Mouse (Mus musculus): ENCODE results near the gene Gm10073. TPM values are rescaled to one million over a fixed set of nuclear protein-coding genes. Genes with fewer than 3 reads are reported as not detected.
"Not testable (repeated sequence)": the region's sequence is repeated elsewhere in the genome, so short reads cannot be mapped to it uniquely, and the experiment has no call there.

The Gm10073 gene
- polyA plus RNA-seq, 1 experiment from 2014 or later = 6.2 TPM

DNA sequence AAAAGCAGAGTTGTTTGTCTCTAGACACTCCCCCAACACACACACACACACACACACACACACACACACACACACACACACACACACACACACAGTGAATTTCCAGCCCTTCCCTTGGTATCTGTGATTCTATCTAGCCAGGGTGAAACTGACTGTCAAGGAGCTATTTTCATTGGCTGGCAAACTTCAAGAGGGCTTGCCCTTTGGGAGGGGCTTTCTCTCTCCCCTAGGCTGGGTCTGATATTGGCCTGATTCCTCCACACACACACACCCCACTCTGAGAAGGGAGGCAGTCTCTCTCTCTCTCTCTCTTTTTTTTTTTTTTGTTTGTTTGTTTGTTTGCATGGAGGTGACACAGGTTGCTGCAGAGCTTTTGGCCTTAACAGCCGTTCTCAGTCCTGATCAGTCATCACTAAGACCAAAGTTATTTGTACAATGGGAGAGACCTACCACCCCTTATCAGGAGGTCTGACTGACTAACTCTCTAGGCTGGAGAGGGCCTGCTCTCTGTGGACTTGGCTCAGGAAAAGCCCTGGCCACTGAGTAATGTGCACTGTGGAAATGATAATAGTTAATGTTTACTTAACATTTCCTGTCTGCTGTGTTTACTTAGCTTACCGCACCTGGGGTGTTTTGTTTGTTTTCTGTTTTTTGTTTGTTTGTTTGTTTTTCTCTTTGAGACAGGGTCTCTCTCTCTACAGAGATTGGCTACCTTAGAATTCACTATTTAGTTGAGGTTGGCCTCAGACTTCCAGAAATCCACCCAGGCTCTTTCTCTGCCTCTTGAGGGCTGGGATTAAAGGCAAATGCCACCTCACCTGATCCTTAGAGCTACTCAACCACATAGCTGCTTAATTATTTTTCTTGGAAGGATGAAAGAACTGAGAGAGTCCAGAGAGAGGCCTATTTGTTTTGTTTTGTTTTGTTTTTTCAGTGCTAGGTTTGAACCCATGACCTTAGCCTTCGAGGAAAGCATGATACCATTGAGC lies 15.5 kb upstream of the Gm10073 start:
- H3K9me3 ChIP-seq = no peaks in the 10 kb centered on the region
- 69% methylated on average over 3 of the region's 3 CpGs for WGBS
- DNase-seq (ENCODE audit: low spot score) = no peak

DNA sequence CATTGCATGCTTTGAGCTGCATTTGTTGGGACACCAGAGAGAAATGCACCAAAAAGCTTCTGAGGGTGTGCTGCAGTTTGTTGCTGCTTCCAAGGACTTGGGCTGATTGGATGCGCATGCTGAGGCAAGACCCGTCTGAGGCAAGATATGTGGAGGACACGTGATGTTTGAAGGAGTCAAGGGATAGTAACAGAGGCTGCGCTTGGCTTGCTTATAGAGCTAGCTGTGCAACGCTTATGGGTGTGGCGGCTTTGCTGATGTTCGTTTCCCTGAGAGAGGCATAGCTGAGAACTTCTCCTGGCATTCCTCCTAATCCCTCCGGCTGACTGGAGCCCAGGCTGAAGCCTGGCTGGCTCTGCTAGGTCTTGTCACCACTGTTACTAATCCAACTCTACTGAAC lies 13.6 kb upstream of the Gm10073 start:
- 90% methylated on average over 8 of the region's 8 CpGs for WGBS
- no peaks in the 10 kb centered on the region for H3K9me3 ChIP-seq
- H3K4me3 ChIP-seq = no peak overlapping the region
- no peaks in the 10 kb centered on the region for H3K27me3 ChIP-seq (ENCODE audit: insufficient read depth, poor library complexity, severe bottlenecking)
- no peak for DNase-seq (ENCODE audit: low spot score)
- no peaks in the 10 kb centered on the region for H3K36me3 ChIP-seq
- no peak overlapping the region for H3K27ac ChIP-seq
- H3K4me1 ChIP-seq (replicated peaks) = no peaks in the 10 kb centered on the region; the same call in 1 of the 2 replicates

More for the DNA sequence above, 15.5 kb upstream of the Gm10073 start:
- H3K27me3 ChIP-seq (ENCODE audit: insufficient read depth, poor library complexity, severe bottlenecking) = no peaks in the 10 kb centered on the region
- H3K27ac ChIP-seq = no peak overlapping the region
- H3K4me3 ChIP-seq = no peak overlapping the region
- H3K4me1 ChIP-seq (replicated peaks) = no peaks in the 10 kb centered on the region; the same call in 1 of the 2 replicates
- no peaks in the 10 kb centered on the region for H3K36me3 ChIP-seq

DNA sequence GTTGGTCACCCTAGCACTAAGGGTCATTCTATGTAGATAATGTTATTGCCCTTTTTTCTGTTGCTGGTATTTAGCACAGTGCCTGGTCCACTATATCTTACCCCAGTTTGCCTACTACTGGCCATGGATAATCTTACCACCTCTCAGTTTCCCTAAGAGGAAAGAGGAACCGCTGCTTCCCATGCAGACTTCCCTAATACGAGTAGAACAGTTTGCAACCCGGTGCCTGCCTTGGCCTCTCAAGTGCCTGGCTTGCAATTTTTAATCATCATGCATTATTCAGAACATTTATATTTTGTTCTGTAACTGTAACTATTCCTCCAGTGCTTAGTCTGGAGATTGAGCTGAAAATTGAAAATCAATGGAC lies 12.4 kb upstream of the Gm10073 start:
- H3K9me3 ChIP-seq = no peaks in the 10 kb centered on the region
- DNase-seq (ENCODE audit: low spot score) = no peak
- no peaks in the 10 kb centered on the region; the same call in 1 of the 2 replicates for H3K4me1 ChIP-seq (replicated peaks)
- 88% methylated on average over 3 of the region's 3 CpGs for WGBS
- no peak overlapping the region for H3K4me3 ChIP-seq
- H3K27me3 ChIP-seq (ENCODE audit: insufficient read depth, poor library complexity, severe bottlenecking) = no peaks in the 10 kb centered on the region
- H3K27ac ChIP-seq = no peak overlapping the region
- no peaks in the 10 kb centered on the region for H3K36me3 ChIP-seq

DNA sequence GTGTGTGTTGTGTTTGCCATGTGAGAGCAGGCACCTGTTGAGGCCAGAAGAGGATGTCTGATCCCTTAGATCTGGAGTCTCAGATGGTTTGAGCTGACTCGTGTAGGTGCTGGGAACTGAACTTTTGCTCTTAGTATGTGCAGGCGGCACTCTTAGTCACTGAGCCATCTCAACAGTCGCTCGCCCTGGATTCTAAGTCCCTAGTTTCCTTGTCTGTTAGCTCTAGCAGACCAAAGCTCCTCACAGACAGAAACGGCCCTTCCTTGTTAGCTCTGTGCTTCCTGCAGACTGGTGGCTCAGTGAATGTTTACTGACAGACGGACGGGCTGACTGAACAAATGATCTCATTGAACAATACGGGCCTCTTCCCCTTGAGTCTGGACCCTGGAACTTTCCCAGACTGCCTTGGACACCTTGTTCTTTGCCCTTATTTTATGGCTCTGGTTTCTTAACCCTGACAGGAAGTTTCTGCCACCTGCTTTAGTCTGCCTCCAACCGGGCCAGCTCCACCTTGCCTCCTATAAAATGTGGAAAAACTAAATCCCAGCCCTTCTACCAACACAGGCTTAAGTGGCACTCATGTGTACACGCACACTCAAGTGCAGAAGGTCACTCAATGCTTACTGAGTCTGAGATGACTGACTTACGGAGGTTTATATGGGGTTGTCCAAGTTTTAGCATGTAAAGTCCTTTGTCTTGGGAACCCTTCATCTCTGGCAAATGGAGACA lies 11.8 kb upstream of the Gm10073 start:
- DNase-seq (ENCODE audit: low spot score) = no peak
- H3K36me3 ChIP-seq = no peaks in the 10 kb centered on the region
- H3K27me3 ChIP-seq (ENCODE audit: insufficient read depth, poor library complexity, severe bottlenecking) = no peaks in the 10 kb centered on the region
- WGBS = 77% methylated on average over 11 of the region's 11 CpGs
- H3K27ac ChIP-seq = no peak overlapping the region
- no peak overlapping the region for H3K4me3 ChIP-seq
- H3K9me3 ChIP-seq = no peaks in the 10 kb centered on the region
- H3K4me1 ChIP-seq (replicated peaks) = no peaks in the 10 kb centered on the region; the same call in 1 of the 2 replicates

DNA sequence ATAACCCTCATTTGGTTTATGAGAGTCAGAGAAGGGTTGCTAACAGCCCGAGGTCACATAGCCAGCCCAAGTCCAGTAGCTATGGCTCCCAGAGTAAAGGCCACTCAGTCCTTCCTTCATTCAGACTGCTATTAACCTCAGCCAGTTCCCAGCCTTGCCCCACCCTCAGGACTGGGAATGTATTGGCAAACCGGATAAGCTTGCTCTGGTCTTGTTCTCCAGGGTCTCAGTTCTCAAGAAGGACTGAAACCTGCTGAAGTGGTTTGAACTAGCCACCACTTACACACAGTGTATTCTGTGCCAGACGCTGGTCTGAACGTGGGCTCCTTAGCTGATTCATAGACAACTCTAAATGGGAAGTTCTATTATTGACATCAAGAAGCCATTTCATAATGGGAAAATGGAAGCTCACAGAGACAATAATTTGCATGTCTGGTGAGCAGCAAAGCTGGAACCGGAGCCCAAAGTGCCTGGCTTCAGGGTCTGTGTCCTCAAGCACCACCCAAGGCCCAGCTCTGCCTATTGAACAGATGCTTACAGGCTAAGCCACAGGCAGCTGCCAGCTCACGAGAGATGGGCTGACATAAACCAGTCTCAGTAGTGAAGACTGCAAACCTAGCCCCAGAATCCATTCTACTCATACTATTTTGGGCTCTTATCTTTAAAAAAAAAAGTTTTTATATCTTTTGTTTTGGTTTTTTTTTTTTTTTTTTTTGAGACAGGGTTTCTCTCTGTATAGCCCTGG lies 8.3 kb upstream of the Gm10073 start:
- WGBS = 76% methylated on average over 6 of the region's 6 CpGs
- no peak for DNase-seq (ENCODE audit: low spot score)
- no peak overlapping the region for H3K4me3 ChIP-seq
- H3K27me3 ChIP-seq (ENCODE audit: insufficient read depth, poor library complexity, severe bottlenecking) = no peaks in the 10 kb centered on the region
- H3K4me1 ChIP-seq (replicated peaks) = peaks cover 4% of the 10 kb centered on the region; the same call in 1 of the 2 replicates
- H3K9me3 ChIP-seq = no peaks in the 10 kb centered on the region
- H3K27ac ChIP-seq = no peak overlapping the region
- H3K36me3 ChIP-seq = no peaks in the 10 kb centered on the region

DNA sequence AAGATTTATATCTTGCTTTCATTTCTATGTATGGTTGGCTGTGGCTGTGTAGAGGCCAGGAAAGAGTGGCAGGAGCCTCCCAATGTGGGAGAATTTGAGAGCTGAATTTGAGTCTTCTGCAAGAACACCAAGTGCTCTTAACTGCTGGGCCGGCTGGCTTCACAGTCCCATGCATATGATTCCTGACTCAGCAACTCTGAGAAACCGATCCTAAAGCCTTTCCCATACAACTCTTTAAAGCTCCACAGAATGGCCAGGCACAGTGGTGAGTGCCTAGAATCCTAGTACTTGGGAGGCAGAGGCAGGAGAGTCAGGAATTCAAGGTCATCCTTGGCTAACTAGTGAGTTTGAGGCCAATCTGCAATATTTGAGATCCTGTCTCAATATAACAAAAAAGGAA lies 6.2 kb upstream of the Gm10073 start:
- no peaks in the 10 kb centered on the region for H3K9me3 ChIP-seq
- H3K4me3 ChIP-seq = no peak overlapping the region
- H3K4me1 ChIP-seq (replicated peaks) = 0 out of 2 replicates have a peak, but pooled peaks cover 4% of the 10 kb centered on the region
- no peaks in the 10 kb centered on the region for H3K36me3 ChIP-seq
- WGBS = 65% methylated on average over 2 of the region's 2 CpGs
- DNase-seq (ENCODE audit: low spot score) = no peak
- H3K27ac ChIP-seq = no peak overlapping the region
- no peaks in the 10 kb centered on the region for H3K27me3 ChIP-seq (ENCODE audit: insufficient read depth, poor library complexity, severe bottlenecking)

DNA sequence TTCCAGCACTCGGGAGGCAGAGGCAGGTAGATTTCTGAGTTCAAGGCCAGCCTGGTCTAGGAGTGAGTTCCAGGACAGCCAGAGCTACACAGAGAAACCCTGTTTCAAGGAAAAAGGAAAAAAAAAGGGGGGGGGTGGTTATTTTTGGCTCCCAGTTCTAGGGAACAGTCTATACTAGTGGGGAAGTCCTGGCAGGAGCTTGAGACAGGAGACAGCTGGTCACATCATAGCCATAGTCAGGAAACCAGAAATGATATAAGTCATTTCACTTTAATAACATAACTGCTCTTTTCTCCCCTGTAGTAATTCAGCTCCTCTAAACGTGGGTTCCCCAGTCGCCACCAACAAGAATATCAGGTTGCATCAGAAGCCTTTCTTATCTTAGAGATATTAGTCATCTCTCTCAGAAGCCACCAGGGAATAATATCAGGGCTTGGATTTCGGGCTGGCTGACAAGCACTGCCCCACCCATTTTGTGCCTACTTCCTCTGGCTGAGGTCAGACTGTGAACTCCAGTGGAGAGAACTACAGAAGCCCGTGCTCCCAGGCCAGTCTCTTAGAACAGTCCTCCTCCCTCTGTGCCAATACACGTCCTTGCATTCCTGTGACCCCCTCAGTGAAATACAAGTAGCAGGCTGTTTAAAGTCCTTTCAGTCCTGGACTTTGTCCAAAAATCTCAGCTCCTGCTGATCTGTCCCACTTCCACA lies 3.7 kb upstream of the Gm10073 start:
- H3K27ac ChIP-seq = no peak overlapping the region
- WGBS = 49% methylated on average over 6 of the region's 6 CpGs
- no peak for DNase-seq (ENCODE audit: low spot score)

DNA sequence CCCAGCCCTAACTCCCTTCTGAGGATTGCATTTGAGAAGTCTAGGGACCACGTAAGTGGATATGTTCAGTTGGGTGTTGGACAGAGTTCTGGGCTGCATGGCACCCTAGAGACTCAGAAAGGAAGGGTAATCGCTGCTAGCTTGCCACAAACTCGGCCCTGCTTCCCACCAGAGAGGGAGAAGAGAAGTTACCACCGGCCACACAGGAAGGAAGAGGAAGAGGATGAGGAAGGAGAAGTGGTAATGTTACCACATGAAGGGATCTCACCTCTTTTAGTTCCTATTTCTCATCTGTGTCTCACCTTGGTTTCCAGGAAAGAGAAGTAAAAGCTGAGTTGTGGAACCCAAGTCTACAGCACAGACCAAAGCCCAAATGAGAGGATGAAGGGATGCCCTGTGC lies 1.0 kb upstream of the Gm10073 start:
- WGBS = 86% methylated on average over 4 of the region's 4 CpGs
- Histone ChIP-seq H3K4me3 (no peak overlapping the region), H3K4me1 (replicated peaks) (peaks cover 8% of the 10 kb centered on the region; the same call in 1 of the 2 replicates), H3K27me3 (ENCODE audit: insufficient read depth, poor library complexity, severe bottlenecking) (peaks cover 15% of the 10 kb centered on the region), H3K36me3 (no peaks in the 10 kb centered on the region), H3K9me3 (no peaks in the 10 kb centered on the region), H3K27ac (no peak overlapping the region)
- no peak for DNase-seq (ENCODE audit: low spot score)

More for the DNA sequence above, 3.7 kb upstream of the Gm10073 start:
- Histone ChIP-seq H3K36me3 (no peaks in the 10 kb centered on the region), H3K9me3 (no peaks in the 10 kb centered on the region), H3K4me3 (no peak overlapping the region), H3K27me3 (ENCODE audit: insufficient read depth, poor library complexity, severe bottlenecking) (no peaks in the 10 kb centered on the region), H3K4me1 (replicated peaks) (0 out of 2 replicates have a peak, but pooled peaks cover 4% of the 10 kb centered on the region)

DNA sequence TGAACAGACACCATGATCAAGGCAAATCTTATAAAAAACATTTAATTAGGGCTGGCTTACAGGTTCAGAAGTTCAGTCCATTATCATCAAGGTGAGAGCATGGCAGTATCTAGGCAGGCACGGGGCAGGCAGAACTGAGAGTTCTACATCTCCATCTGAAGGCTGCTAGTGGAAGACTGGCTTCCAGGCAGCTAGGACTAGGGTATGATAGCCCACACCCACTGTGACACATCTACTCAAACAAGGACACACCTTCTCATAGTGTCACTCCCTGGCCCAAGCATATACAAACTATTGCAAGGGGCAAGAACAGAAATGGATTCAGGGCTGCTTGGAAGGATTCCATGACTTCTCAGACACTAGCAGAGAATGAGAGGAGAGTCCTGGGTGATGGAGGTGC lies 1.1 kb downstream of the Gm10073 start:
- H3K4me3 ChIP-seq; DNase-seq (ENCODE audit: low spot score); H3K9me3 ChIP-seq; H3K36me3 ChIP-seq; H3K27ac ChIP-seq: not testable (repeated sequence)
- 88% methylated on average over 1 of the region's 1 CpGs for WGBS
- Histone ChIP-seq H3K27me3 (ENCODE audit: insufficient read depth, poor library complexity, severe bottlenecking) (peaks cover 15% of the 10 kb centered on the region), H3K4me1 (replicated peaks) (peaks cover 13% of the 10 kb centered on the region)

DNA sequence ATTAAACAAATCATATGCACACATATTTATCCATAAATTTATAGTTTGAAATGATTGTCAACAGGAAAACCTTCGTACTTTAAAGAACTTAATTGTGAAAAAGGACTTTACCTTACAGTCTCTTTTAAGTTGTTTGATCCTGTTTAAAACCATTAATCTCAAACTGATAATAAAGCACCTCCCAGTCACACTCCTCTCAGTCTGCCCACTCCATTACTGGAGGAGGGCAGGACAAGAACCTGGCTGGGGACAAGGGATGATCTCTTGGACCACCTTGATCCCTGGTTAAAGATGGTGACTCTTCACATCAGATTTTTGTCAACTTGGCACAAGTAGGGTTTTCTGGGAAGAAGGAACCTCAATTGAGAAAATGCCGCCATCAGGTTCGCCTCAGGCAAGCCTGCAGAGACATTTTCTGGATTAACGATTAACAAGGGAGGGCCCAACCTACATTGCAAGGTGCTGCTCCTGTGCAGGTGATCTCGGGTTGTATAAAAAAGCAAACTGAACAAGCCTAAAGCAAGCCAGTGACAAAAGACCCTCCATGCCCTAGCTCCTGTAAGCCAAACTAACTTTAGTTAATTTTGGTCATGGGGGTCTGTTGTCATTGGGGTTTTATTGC lies 1.6 kb downstream of the Gm10073 start:
- no peak for DNase-seq (ENCODE audit: low spot score)
- Histone ChIP-seq H3K27ac (no peak overlapping the region), H3K36me3 (no peaks in the 10 kb centered on the region), H3K4me1 (replicated peaks) (peaks cover 11% of the 10 kb centered on the region), H3K27me3 (ENCODE audit: insufficient read depth, poor library complexity, severe bottlenecking) (peaks cover 15% of the 10 kb centered on the region), H3K9me3 (no peaks in the 10 kb centered on the region), H3K4me3 (no peak overlapping the region)
- 87% methylated on average over 5 of the region's 5 CpGs for whole genome bisulfite sequencing

DNA sequence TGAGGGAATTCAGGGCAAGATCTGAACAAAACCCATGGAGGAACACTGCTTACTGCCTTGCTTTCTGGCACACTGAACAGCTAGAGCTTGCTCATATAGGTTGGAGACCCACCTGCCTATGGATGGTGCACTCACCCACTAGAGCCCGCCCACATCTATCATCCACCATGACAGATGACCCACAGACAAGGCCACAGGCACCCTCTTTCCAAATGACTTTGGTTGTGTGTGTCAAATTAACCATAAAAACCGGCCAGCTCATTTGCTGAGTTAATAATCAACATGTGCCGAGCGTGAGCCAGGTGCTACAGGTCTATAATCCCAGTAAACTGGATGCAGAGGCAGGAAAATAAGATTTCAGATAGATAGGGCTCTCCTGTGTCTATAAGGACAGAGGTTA lies 2.9 kb downstream of the Gm10073 start:
- H3K4me3 ChIP-seq = no peak overlapping the region
- WGBS = 80% methylated on average over 4 of the region's 4 CpGs
- DNase-seq (ENCODE audit: low spot score) = no peak

DNA sequence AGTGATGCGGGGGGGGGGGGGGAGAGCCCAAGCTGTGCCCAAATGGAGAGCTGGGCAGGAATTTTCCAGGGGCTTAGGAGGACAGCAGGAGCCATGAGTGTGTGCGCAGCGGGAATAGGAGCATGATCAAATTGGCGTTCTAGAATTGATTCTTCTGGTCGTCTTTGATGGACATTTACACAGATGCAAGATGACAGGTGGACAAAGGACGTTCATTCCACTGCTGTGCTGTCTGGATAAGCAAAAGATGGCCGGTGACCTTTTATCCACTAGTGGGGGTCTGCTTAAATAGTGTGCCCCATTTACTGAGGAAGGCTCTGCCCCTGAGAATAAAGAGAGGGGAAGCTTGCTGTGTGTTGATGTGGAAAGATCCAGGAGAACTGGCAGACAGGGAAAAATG lies 4.3 kb downstream of the Gm10073 start:
- Histone ChIP-seq H3K4me3 (no peak overlapping the region), H3K9me3 (no peaks in the 10 kb centered on the region), H3K27me3 (ENCODE audit: insufficient read depth, poor library complexity, severe bottlenecking) (peaks cover 15% of the 10 kb centered on the region), H3K27ac (no peak overlapping the region), H3K36me3 (no peaks in the 10 kb centered on the region), H3K4me1 (replicated peaks) (peaks cover 11% of the 10 kb centered on the region)
- 35% methylated on average over 7 of the region's 7 CpGs for WGBS
- DNase-seq (ENCODE audit: low spot score) = peak; percentile 36

More for the DNA sequence above, 2.9 kb downstream of the Gm10073 start:
- Histone ChIP-seq H3K27ac (no peak overlapping the region), H3K36me3 (no peaks in the 10 kb centered on the region), H3K9me3 (no peaks in the 10 kb centered on the region), H3K4me1 (replicated peaks) (peaks cover 11% of the 10 kb centered on the region), H3K27me3 (ENCODE audit: insufficient read depth, poor library complexity, severe bottlenecking) (peaks cover 15% of the 10 kb centered on the region)

All from hindbrain, embryonic 10.5 days (tissue).